Mouse (Mus musculus) hindbrain, embryonic 11.5 days (tissue): ENCODE data around the gene Elk4. TPM values are rescaled to one million over a fixed set of nuclear protein-coding genes. Genes with fewer than 3 reads are reported as not detected.

Experiments
- ATAC-seq: fragments of 200-750 bp; cut with Nextera tagmentation; 2 replicates; pipeline ENCODE4 v1.8.0; 2017; ENCODE audit warnings: mild to moderate bottlenecking, moderate TSS enrichment, moderate library complexity; ENCODE audit not compliant: low FRiP score
- DNase-seq: peaks from one replicate; pipeline ENCODE4 v3.0.0-alpha.2; 2015; ENCODE audit warnings: low spot score
- H3K27ac ChIP-seq: fragments of 300-500 bp; sonication (generic); 2 replicates; pipeline ENCODE4 v1.5.1; 2014; ENCODE audit warnings: mild to moderate bottlenecking, low read depth, low read length
- H3K27me3 ChIP-seq: fragments of 300-500 bp; sonication (generic); 2 replicates; pipeline ENCODE4 v1.6.1; 2014; ENCODE audit warnings: mild to moderate bottlenecking, low read length, moderate library complexity, mixed read lengths; ENCODE audit not compliant: control insufficient read depth, insufficient read depth
- H3K36me3 ChIP-seq: fragments of 300-500 bp; sonication (generic); 2 replicates; pipeline ENCODE4 v1.6.1; 2014; ENCODE audit warnings: mild to moderate bottlenecking, low read length, moderate library complexity, mixed read lengths; ENCODE audit not compliant: control insufficient read depth, insufficient read depth
- H3K4me1 ChIP-seq: fragments of 300-500 bp; sonication (generic); replicated peaks from 2 replicates; pipeline ENCODE4 v1.6.1; 2014; ENCODE audit warnings: low read length, mixed read lengths; ENCODE audit not compliant: control insufficient read depth, insufficient read depth
- H3K4me2 ChIP-seq: fragments of 300-500 bp; sonication (generic); replicated peaks from 2 replicates; pipeline ENCODE4 v1.6.1; 2014; ENCODE audit warnings: mild to moderate bottlenecking, low read depth, low read length
- H3K4me3 ChIP-seq: fragments of 300-500 bp; sonication (generic); 2 replicates; pipeline ENCODE4 v1.5.1; 2014; ENCODE audit warnings: low read depth, low read length
- H3K9ac ChIP-seq: fragments of 300-500 bp; sonication (generic); 2 replicates; pipeline ENCODE4 v1.6.1; 2014; ENCODE audit warnings: low read depth, low read length
- H3K9me3 ChIP-seq: fragments of 300-500 bp; sonication (generic); 2 replicates; pipeline ENCODE4 v1.6.1; 2016; ENCODE audit warnings: low read length; ENCODE audit not compliant: control insufficient read depth
- WGBS: fragments of 180-500 bp; shearing (Covaris S2); extraction: QIAGEN DNeasy Blood & Tissue Kit; methylation state at CpG from one replicate; pipeline ENCODE4 v1.1.7; 2014; 5-methylcytosine and 5-hydroxymethylcytosine counted together
- polyA plus RNA-seq: library from polyadenylated mRNA; unstranded; fragments of >200 nt; fragmentation: Nextera tagmentation; extraction: Ambion mirVana; gene quantifications from 2 replicates; pipeline ENCODE4 v1.2.1, GENCODE M21; 2014

The Elk4 gene
- polyA plus RNA-seq, 1 experiment from 2014 or later, result 22.6 TPM

DNA sequence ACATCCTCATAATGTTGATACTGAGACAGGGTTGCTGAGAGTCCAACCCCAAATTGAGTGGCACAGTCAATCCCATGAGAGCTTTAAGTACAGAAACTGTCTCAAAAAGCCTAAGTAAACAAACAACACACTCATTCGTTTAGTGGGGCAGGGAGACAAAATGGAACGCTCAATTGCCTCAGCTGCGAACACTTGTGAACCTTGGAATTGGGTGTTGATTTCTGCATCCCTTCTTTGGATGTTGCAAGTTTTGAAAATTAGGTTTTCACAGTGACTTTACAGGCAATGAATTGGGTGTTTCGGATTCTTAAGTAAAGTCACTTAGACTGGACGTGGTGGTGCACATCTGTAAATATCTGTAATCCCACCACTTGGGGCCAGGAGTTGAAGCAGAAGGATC, 686 bp upstream of the Elk4 start:
- no peaks in the 10 kb centered on the region; the same call in 1 of the 2 replicates for H3K4me1 ChIP-seq
- DNase-seq (no peak), ATAC-seq (no peak)
- H3K4me2 ChIP-seq, result peak overlapping the region; percentile 81
- peak overlapping the region; percentile 97; the same call in 1 of the 2 replicates for H3K9ac ChIP-seq
- WGBS, result 33% methylated on average over 5 of the region's 5 CpGs
- H3K27ac ChIP-seq, result peak overlapping the region; percentile 92; the same call in 1 of the 2 replicates
- peak overlapping the region; percentile 93 for H3K4me3 ChIP-seq
- H3K9me3 ChIP-seq, result no peaks in the 10 kb centered on the region
- no peaks in the 10 kb centered on the region for H3K36me3 ChIP-seq
- no peaks in the 10 kb centered on the region for H3K27me3 ChIP-seq

DNA sequence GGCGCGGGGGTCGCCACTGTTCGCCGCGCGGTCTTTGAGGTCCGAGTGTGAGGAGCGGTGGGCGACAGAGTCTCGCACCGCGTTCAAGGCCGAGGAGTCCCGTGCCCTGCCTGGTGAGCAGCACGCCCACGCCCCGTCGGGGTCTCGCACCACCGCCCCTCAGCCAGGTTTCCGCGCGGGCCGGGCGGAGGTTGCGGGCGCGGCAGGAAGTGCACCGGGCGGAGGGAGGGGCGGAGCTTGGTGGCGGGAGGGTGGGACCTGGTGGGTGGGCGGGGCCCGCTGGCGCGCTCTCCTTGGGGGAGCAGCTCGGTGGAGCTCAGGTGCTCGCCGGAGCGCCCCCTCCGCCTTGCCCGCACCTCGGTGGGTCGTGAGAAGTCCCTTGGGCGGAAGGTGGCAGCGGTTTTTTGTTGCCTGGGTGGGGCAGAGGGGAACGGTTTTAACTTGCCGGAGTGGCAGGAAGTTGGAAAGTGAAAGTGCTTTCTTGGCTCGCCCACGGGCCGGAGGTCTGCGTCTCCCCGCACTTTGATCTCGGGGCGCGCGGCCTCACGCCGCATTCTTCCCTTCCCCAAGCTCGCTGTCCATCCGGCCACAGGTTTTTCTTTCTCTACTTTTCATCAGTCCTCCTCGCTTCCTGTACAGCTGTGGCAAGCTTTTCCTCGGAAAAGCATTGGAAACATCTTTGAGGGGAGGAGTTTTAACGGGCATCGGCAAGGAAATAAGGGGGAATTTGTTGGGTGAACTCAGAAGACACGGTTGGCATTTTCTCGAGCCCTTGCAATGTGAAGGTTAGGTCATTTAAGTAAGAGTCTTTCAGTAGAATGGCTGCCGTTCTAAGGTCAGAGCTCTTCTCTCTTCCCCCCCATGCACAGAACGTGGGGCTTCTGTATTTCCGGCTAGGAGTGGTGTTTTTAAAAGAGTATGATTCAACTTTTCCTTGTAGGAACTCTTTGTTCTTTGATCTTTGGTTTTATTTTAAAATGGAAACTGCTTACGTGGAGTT, 721 bp downstream of the Elk4 start:
- peak overlapping the region; percentile 81 for H3K4me2 ChIP-seq
- peak overlapping the region; percentile 97 for H3K9ac ChIP-seq
- H3K9me3 ChIP-seq, result no peaks in the 10 kb centered on the region
- peak overlapping the region; percentile 92 for H3K27ac ChIP-seq
- no peaks in the 10 kb centered on the region for H3K36me3 ChIP-seq
- ATAC-seq, result peak; percentile 93
- peak; percentile 90 for DNase-seq
- H3K4me1 ChIP-seq, result no peaks in the 10 kb centered on the region; the same call in 1 of the 2 replicates
- peak overlapping the region; percentile 93 for H3K4me3 ChIP-seq
- no peaks in the 10 kb centered on the region for H3K27me3 ChIP-seq
- 1% methylated on average over 62 of the region's 72 CpGs for WGBS

DNA sequence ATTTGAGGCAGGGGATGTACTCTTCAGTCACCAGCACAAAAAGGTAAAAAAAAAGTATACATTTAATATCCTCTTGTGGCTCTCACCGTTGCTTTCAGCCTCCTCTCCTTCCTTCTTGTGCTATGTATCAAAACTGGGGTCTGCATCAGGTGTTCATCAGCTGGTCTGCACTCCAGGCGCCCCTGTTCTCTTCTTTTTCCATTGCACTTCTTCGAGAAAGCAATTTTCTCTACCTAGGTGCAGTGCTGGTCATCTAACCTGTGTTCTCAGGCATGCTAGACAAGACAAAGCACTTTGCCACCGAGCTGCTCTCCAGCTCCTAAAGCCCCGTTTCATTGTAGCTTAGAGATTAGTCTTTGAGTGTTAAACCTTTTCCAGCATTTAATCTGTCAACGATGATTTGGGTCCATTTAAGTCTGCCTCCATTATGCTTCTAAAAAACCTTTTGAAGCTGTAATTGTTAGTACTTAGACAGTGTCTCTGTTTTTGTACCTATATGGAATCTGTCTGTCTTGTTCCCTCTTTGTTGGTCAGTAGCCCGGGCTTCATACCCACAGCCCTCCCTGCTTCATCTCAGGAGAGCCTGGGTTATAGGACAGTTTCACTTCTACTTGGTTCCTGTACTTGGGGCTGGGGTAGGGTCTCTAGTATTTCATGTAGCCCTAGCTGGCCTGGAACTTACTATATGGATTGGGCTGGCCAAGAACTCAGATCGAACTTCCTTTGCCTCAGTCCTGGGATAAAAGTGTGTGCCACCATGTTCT, 1.7 kb downstream of the Elk4 start:
- Histone ChIP-seq H3K9ac (peak overlapping the region; percentile 27; the same call in 1 of the 2 replicates), H3K36me3 (no peaks in the 10 kb centered on the region), H3K9me3 (no peaks in the 10 kb centered on the region), H3K4me1 (no peaks in the 10 kb centered on the region; the same call in 1 of the 2 replicates), H3K27ac (no peak overlapping the region), H3K4me2 (peak overlapping the region; percentile 81), H3K27me3 (no peaks in the 10 kb centered on the region), H3K4me3 (peak overlapping the region; percentile 93)
- ATAC-seq, result no peak
- DNase-seq, result no peak
- WGBS, result 64% methylated on average over 8 of the region's 8 CpGs

DNA sequence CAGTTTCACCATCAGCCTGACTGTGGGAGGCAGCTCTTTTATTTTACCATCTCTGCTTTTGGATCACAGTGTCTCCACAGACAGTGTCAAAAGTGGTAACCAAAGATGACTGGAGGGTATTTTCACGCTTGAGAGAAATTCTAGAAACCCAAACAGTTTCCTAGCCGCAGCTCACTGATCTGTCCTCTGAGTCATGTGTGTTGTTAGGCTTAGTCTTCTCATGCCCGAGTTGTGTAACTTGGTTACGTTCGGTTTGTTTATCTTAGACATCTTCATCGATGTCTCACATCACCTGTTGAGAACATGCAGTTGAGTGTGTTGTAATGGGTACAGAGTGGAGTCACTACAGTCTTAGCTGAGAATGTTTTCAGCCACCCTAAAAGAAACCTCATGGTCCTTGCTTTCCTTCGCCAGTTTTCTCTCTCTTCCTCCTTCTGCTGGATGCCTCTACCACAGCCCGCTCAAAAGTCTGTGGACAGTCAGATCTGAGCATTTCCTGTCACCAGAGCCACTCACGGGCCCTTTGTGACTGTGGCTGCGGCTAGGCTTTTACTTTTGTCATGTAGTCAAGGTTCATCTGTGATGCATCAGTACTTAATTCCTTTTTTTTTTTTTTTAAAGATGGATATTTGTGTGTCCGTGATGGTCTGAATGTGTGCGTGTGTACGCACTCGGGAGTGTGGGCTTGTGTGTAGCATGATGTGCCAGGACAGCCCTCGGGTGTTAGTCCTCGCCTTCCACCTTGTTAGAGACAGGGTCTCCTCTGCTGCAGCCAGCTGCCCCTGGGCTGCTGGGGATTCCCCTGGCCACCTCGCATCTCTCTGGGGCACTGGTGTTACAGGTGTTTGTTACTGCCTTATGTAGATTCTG, 3.5 kb downstream of the Elk4 start:
- no peaks in the 10 kb centered on the region for H3K9me3 ChIP-seq
- WGBS, result 90% methylated on average over 17 of the region's 17 CpGs
- H3K4me3 ChIP-seq, result no peak overlapping the region
- 0 out of 2 replicates have a peak, but pooled peaks cover 2% of the 10 kb centered on the region for H3K36me3 ChIP-seq
- H3K9ac ChIP-seq, result no peak overlapping the region
- H3K27me3 ChIP-seq, result no peaks in the 10 kb centered on the region
- ATAC-seq (no peak), DNase-seq (no peak)
- H3K4me1 ChIP-seq, result no peaks in the 10 kb centered on the region; the same call in 1 of the 2 replicates
- no peak overlapping the region for H3K4me2 ChIP-seq
- no peak overlapping the region for H3K27ac ChIP-seq

DNA sequence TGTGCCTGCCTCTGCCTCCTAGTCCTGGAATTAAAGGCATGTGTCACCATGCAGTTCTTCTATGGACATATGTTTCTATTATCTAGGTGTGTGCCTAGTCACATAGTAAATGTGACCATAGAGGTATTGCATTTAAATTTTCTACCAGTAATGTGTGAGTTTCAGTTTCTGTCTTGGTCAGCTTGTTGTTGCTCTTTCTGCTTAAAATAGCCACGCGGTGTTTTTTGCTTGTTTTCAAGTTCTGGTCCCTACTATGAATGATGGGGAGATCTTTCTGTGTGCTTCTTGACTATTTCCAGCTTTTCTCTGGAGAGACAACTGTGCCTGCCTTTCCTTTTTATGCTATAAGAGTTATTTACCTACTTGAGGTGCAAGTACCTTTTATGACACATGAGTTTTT, 4.4 kb downstream of the Elk4 start:
- H3K36me3 ChIP-seq, result 0 out of 2 replicates have a peak, but pooled peaks cover 2% of the 10 kb centered on the region
- H3K4me1 ChIP-seq, result no peaks in the 10 kb centered on the region; the same call in 1 of the 2 replicates
- ATAC-seq (no peak), DNase-seq (no peak)
- H3K4me2 ChIP-seq, result no peak overlapping the region
- no peaks in the 10 kb centered on the region for H3K27me3 ChIP-seq
- H3K27ac ChIP-seq, result no peak overlapping the region
- no peak overlapping the region for H3K4me3 ChIP-seq
- H3K9ac ChIP-seq, result no peak overlapping the region
- H3K9me3 ChIP-seq, result no peaks in the 10 kb centered on the region
- whole genome bisulfite sequencing, result 85% methylated on average over 2 of the region's 2 CpGs

DNA sequence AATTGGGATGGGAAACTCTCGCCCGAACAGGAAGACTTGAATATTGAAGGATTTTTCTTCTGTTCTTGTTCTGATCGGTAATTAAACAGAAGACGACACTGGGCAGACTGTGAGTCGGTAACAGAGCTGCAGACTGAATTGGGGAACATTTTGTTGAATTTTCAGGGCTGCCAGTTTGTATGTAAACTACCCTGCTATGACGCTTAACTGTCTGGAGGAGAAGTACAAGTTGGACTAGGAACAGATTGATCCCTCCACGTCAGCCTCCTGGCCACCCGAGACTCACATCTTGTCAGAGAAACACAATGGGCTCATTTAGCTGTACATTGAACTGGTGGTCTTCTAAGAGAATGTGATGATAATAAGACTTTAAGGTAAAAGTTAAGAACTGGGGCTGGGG, 5.5 kb downstream of the Elk4 start:
- no peak overlapping the region for H3K4me2 ChIP-seq
- H3K9ac ChIP-seq, result no peak overlapping the region
- H3K36me3 ChIP-seq, result 0 out of 2 replicates have a peak, but pooled peaks cover 2% of the 10 kb centered on the region
- no peaks in the 10 kb centered on the region for H3K27me3 ChIP-seq
- no peaks in the 10 kb centered on the region; the same call in 1 of the 2 replicates for H3K4me1 ChIP-seq
- no peak overlapping the region for H3K4me3 ChIP-seq
- ATAC-seq, result no peak
- DNase-seq, result no peak
- 87% methylated on average over 8 of the region's 8 CpGs for WGBS
- H3K27ac ChIP-seq, result no peak overlapping the region
- H3K9me3 ChIP-seq, result no peaks in the 10 kb centered on the region

DNA sequence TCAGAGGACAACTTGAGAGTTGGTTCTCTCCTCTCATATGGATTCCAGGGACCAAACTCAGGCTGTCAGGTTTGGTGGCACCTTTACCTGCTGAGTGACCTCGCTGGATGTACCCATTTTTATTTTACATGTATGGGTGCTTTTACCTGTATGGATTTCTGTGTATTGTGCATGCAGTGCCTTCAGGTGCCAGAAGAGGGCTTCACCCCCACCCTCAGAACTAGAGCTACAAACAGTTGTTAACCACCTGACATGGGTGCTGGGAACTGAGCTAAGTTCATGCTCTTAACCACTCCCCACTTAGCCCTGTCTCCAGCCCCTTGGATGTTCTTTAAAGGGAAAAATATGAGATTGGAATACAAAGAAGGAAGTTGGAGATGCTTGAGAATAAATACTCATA, 7.4 kb downstream of the Elk4 start:
- DNase-seq (no peak), ATAC-seq (no peak)
- Histone ChIP-seq H3K4me2 (no peak overlapping the region), H3K27me3 (no peaks in the 10 kb centered on the region), H3K9ac (no peak overlapping the region), H3K36me3 (peaks cover 5% of the 10 kb centered on the region; the same call in 1 of the 2 replicates), H3K9me3 (no peaks in the 10 kb centered on the region), H3K27ac (no peak overlapping the region), H3K4me1 (no peaks in the 10 kb centered on the region), H3K4me3 (no peak overlapping the region)
- WGBS, result 90% methylated on average over 1 of the region's 1 CpGs

DNA sequence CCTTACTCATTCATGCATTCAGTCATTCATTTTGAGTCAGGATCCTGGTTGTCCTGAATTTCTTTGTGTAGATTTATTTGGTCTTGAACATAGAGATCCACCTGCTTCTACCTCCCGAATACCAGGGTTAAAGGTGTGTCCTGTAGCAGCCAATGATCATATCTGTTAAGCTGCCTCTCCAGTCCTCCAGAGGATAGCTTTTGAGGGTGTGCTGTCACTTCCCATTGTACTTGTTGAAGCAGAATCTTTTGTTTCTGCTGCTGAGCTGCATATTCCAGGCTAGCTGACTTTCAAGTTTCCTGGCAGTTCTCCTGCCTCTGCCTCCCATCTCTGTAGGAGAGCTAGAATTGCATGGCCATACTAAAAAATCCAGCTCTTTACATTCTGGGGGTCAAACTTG, 9.3 kb downstream of the Elk4 start:
- no peak for DNase-seq
- H3K9ac ChIP-seq, result no peak overlapping the region

More for the DNA sequence above, 9.3 kb downstream of the Elk4 start:
- no peaks in the 10 kb centered on the region for H3K27me3 ChIP-seq
- no peaks in the 10 kb centered on the region for H3K4me1 ChIP-seq
- H3K4me3 ChIP-seq, result no peak overlapping the region
- 92% methylated on average over 1 of the region's 1 CpGs for WGBS
- no peak overlapping the region for H3K27ac ChIP-seq
- H3K36me3 ChIP-seq, result peaks cover 9% of the 10 kb centered on the region
- no peaks in the 10 kb centered on the region for H3K9me3 ChIP-seq
- no peak for ATAC-seq
- no peak overlapping the region for H3K4me2 ChIP-seq
